Mouse (Mus musculus) kidney, embryonic 14.5 days (tissue): ENCODE data around the gene Gatad2b. TPM values are rescaled to one million over a fixed set of nuclear protein-coding genes. Genes with fewer than 3 reads are reported as not detected.
"Not testable (repeated sequence)": the region's sequence is repeated elsewhere in the genome, so short reads cannot be mapped to it uniquely, and the experiment has no call there.

Source experiments
- ATAC-seq: fragments of 200-750 bp; cut with Nextera tagmentation; 2 replicates; pipeline ENCODE4 v1.8.0; 2017; ENCODE audit warnings: moderate number of reproducible peaks, mild to moderate bottlenecking, moderate TSS enrichment, moderate library complexity; ENCODE audit not compliant: low FRiP score, low TSS enrichment
- H3K27ac ChIP-seq: fragments of 300-500 bp; sonication (generic); 2 replicates; pipeline ENCODE4 v1.5.1; 2014; ENCODE audit warnings: low read depth, mild to moderate bottlenecking, low read length, moderate library complexity, mixed read lengths
- H3K27me3 ChIP-seq: fragments of 300-500 bp; sonication (generic); 2 replicates; pipeline ENCODE4 v1.6.1; 2014; ENCODE audit warnings: mild to moderate bottlenecking, low read length; ENCODE audit not compliant: control insufficient read depth, insufficient read depth
- H3K36me3 ChIP-seq: fragments of 300-500 bp; sonication (generic); 2 replicates; pipeline ENCODE4 v1.6.1; 2014; ENCODE audit warnings: low read length, mixed read lengths; ENCODE audit not compliant: control insufficient read depth, insufficient read depth
- H3K4me1 ChIP-seq: fragments of 300-500 bp; sonication (generic); 2 replicates; pipeline ENCODE4 v1.6.1; 2014; ENCODE audit warnings: low read length, mixed read lengths; ENCODE audit not compliant: control insufficient read depth, insufficient read depth
- H3K4me2 ChIP-seq: fragments of 300-500 bp; sonication (generic); replicated peaks from 2 replicates; pipeline ENCODE4 v1.6.1; 2014; ENCODE audit warnings: low read depth, mild to moderate bottlenecking, low read length
- H3K4me3 ChIP-seq: fragments of 300-500 bp; sonication (generic); 2 replicates; pipeline ENCODE4 v1.5.1; 2014; ENCODE audit warnings: mild to moderate bottlenecking, low read length
- H3K9ac ChIP-seq: fragments of 300-500 bp; sonication (generic); 2 replicates; pipeline ENCODE4 v1.6.1; 2014; ENCODE audit warnings: low read depth, mild to moderate bottlenecking, low read length, moderate library complexity
- H3K9me3 ChIP-seq: fragments of 300-500 bp; sonication (generic); 2 replicates; pipeline ENCODE4 v1.6.1; 2016; ENCODE audit warnings: low read length; ENCODE audit not compliant: control insufficient read depth
- WGBS: fragments of 180-500 bp; shearing (Covaris S2); extraction: QIAGEN DNeasy Blood & Tissue Kit; methylation state at CpG from one replicate; pipeline ENCODE4 v1.1.7; 2014; 5-methylcytosine and 5-hydroxymethylcytosine counted together
- polyA plus RNA-seq: library from polyadenylated mRNA; unstranded; fragments of >200 nt; fragmentation: Nextera tagmentation; extraction: Ambion mirVana; gene quantifications from 2 replicates; pipeline ENCODE4 v1.2.1, GENCODE M21; 2014

Gatad2b gene
- 24.5 and 25.4 TPM in 2 replicates for polyA plus RNA-seq

- Histone ChIP-seq H3K9me3 (no peaks in the 10 kb centered on the region), H3K36me3 (no peaks in the 10 kb centered on the region), H3K4me1 (peaks cover 11% of the 10 kb centered on the region; the same call in 1 of the 2 replicates), H3K4me3 (peak within 1 kb of the TSS; percentile 91), H3K27me3 (no peaks in the 10 kb centered on the region), H3K9ac (peak within 1 kb of the TSS; percentile 89), H3K4me2 (peak within 1 kb of the TSS; percentile 73), H3K27ac (peak within 1 kb of the TSS; percentile 96)
- ATAC-seq: peak; percentile 98
- WGBS: under 1% methylated on average over 41 of the region's 47 CpGs
Measured at GRCm38 (mm10) chr3:90292345-90293275, at the start of gene Gatad2b. Gatad2b (plus strand) TSS chr3:90293178.

- ATAC-seq: no peak
- Histone ChIP-seq H3K4me3 (no peak overlapping the region), H3K4me1 (peaks cover 23% of the 10 kb centered on the region), H3K27ac (no peak overlapping the region), H3K4me2 (no peak overlapping the region), H3K36me3 (peaks cover 8% of the 10 kb centered on the region; the same call in 1 of the 2 replicates), H3K9ac (no peak overlapping the region), H3K9me3 (no peaks in the 10 kb centered on the region), H3K27me3 (no peaks in the 10 kb centered on the region)
- 69% methylated on average over 2 of the region's 2 CpGs for WGBS
Measured at GRCm38 (mm10) chr3:90245406-90245805, 47.6 kb upstream of the Gatad2b start.

- Histone ChIP-seq H3K27ac (peak overlapping the region; percentile 94), H3K4me3 (peak overlapping the region; percentile 64), H3K36me3 (peaks cover 21% of the 10 kb centered on the region), H3K4me2 (peak overlapping the region; percentile 77), H3K9ac (peak overlapping the region; percentile 68), H3K4me1 (peaks cover 22% of the 10 kb centered on the region), H3K27me3 (no peaks in the 10 kb centered on the region), H3K9me3 (no peaks in the 10 kb centered on the region)
- 0% methylated on average over 3 of the region's 3 CpGs for WGBS
- ATAC-seq: no peak; the same call in 1 of the 2 replicates
Measured at GRCm38 (mm10) chr3:90247630-90247959, 45.4 kb upstream of the Gatad2b start.

GRCm38 (mm10) chr3:90247960-90248745, 44.8 kb upstream of the Gatad2b start, which contains the start of gene Slc39a1:
Slc39a1 (plus strand) TSS chr3:90248172.
- H3K4me3 ChIP-seq: peak within 1 kb of the TSS; percentile 64
- H3K27me3 ChIP-seq: no peaks in the 10 kb centered on the region
- peak within 1 kb of the TSS; percentile 94 for H3K27ac ChIP-seq
- H3K9me3 ChIP-seq: no peaks in the 10 kb centered on the region
- H3K4me2 ChIP-seq: peak within 1 kb of the TSS; percentile 77
- H3K36me3 ChIP-seq: peaks cover 21% of the 10 kb centered on the region
- peak within 1 kb of the TSS; percentile 68 for H3K9ac ChIP-seq
- peak; percentile 96 for ATAC-seq
- H3K4me1 ChIP-seq: peaks cover 16% of the 10 kb centered on the region
- under 1% methylated on average over 40 of the region's 44 CpGs for WGBS

GRCm38 (mm10) chr3:90248746-90249100, 44.3 kb upstream of the Gatad2b start:
- Histone ChIP-seq H3K9ac (peak overlapping the region; percentile 68), H3K9me3 (no peaks in the 10 kb centered on the region), H3K4me1 (peaks cover 11% of the 10 kb centered on the region), H3K27me3 (no peaks in the 10 kb centered on the region), H3K4me3 (peak overlapping the region; percentile 64), H3K36me3 (peaks cover 21% of the 10 kb centered on the region), H3K4me2 (peak overlapping the region; percentile 77), H3K27ac (peak overlapping the region; percentile 89)
- 0 out of 2 replicates have a peak, but pooled peaks have one; percentile 2 for ATAC-seq
- WGBS: 4% methylated on average over 10 of the region's 10 CpGs

GRCm38 (mm10) chr3:90250791-90251190, 42.2 kb upstream of the Gatad2b start:
- ATAC-seq: no peak
- Histone ChIP-seq H3K27ac (no peak overlapping the region), H3K4me1 (peaks cover 16% of the 10 kb centered on the region), H3K27me3 (no peaks in the 10 kb centered on the region), H3K9ac (no peak overlapping the region), H3K4me2 (no peak overlapping the region), H3K36me3 (peaks cover 21% of the 10 kb centered on the region), H3K9me3 (no peaks in the 10 kb centered on the region), H3K4me3 (no peak overlapping the region)
- WGBS: 80% methylated on average over 6 of the region's 6 CpGs

GRCm38 (mm10) chr3:90251731-90252226, 41.2 kb upstream of the Gatad2b start:
- H3K36me3 ChIP-seq: peaks cover 21% of the 10 kb centered on the region
- not testable (repeated sequence) for H3K27me3 ChIP-seq, H3K9me3 ChIP-seq, ATAC-seq, H3K4me2 ChIP-seq, H3K4me3 ChIP-seq, H3K27ac ChIP-seq, H3K9ac ChIP-seq
- 96% methylated on average over 9 of the region's 12 CpGs for WGBS
- peaks cover 16% of the 10 kb centered on the region for H3K4me1 ChIP-seq

- not testable (repeated sequence) for H3K9ac ChIP-seq, H3K27ac ChIP-seq, H3K27me3 ChIP-seq, H3K9me3 ChIP-seq, ATAC-seq, H3K4me3 ChIP-seq, H3K4me2 ChIP-seq
- H3K36me3 ChIP-seq: peaks cover 21% of the 10 kb centered on the region
- H3K4me1 ChIP-seq: peaks cover 13% of the 10 kb centered on the region
- 97% methylated on average over 2 of the region's 2 CpGs for WGBS
Measured at GRCm38 (mm10) chr3:90252659-90253058, 40.3 kb upstream of the Gatad2b start.
